17 mouse cellular contexts compared by ENCODE assay signal in the genomic region with DNA sequence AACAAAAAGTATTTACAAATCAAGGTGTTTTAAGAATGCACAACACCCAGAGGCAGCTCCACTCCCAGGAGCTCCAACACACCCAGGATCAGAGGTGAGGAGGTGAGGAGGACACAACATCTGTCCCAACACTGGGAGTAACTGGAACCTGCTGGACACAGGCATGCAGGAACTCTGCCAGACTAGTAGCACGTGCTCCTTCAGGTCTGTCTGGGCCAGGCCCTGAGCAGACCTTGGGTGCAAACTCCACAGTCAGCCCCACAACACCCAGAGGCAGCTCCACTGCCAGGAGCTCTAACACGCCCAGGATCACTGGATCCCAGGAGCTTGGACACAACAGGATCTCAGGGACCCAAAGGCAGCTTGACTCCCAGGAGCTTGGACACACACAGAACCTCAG.
"Had no signal": no experiment of that assay in that cellular context is flagged by ENCODE, and none has a peak within 500 bp of the region (broad histone marks: within the 10 kb centered on the region; RNA-seq: fewer than 3 reads in every experiment).

No protein-coding gene starts in this region.

- H3K36me3 ChIP-seq: intestine, embryonic 15.5 days; limb, embryonic 12.5 days; limb, embryonic 15.5 days; liver, embryonic 13.5 days; midbrain, embryonic 13.5 days; neural tube, embryonic 13.5 days; stomach, embryonic 15.5 days had no signal

- H3K27me3 ChIP-seq: intestine, embryonic 15.5 days; limb, embryonic 12.5 days; limb, embryonic 15.5 days; liver, embryonic 13.5 days; midbrain, embryonic 13.5 days; neural tube, embryonic 13.5 days; stomach, embryonic 15.5 days had no signal

- H3K4me3 ChIP-seq: intestine, embryonic 15.5 days; limb, embryonic 12.5 days; limb, embryonic 15.5 days; liver, embryonic 13.5 days; midbrain, embryonic 13.5 days; myocyte; neural tube, embryonic 13.5 days; stomach, embryonic 15.5 days had no signal

- H3K4me1 ChIP-seq: intestine, embryonic 15.5 days; limb, embryonic 12.5 days; limb, embryonic 15.5 days; liver, embryonic 13.5 days; neural tube, embryonic 13.5 days; stomach, embryonic 15.5 days had no signal

- H3K27ac ChIP-seq: intestine, embryonic 15.5 days; kidney, postnatal 0 days; limb, embryonic 12.5 days; limb, embryonic 15.5 days; liver, embryonic 13.5 days; midbrain, embryonic 13.5 days; neural tube, embryonic 13.5 days; stomach, embryonic 15.5 days had no signal

- DNase-seq: left cerebral cortex, postnatal 4 days; liver, embryonic 13.5 days; lung, adult 2 months; lung, postnatal 14 days; lung, postnatal 4 days; retina, postnatal 1 day; right cerebral cortex, postnatal 25 days; spleen, adult 18-20 months; thymus, postnatal 25 days had no signal
